In the genomic region with DNA sequence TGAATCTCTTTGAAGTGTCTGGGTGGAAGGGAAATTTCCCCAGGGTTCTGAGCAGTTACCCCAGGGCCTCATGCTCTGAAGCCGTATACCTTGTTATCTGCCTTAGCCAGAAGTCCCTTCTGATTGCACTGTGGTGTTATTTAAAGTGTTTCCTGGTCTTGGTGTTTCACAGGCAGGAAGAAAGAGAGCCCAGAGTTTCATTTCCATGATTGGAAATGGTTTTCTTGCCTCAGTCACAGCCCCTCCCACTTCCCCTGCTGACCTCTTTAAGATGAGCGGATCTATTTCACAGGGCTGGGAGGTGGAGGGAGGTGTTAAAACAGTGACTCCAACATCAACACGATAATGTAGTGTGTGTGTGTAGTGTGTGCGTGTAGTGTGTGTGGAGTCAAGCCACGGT, we compare ENCODE assay signal across 8 mouse cellular contexts.
DNase-seq lines count a peak whose midpoint lies in the region; ATAC-seq and TF ChIP-seq lines count a peak whose summit lies in the region.

No protein-coding gene starts in this region.

- TF ChIP-seq POLR2A in heart, adult 2 months (IDR thresholded peaks at IDR 0.05; ENCODE audit: insufficient read depth, low read depth, low read length): no peak

- no peaks in the 10 kb centered on the region for H3K79me2 ChIP-seq in heart, adult 2 months (replicated peaks; ENCODE audit: control insufficient read depth, insufficient read depth, low read length)

- peak overlapping the region; percentile 7 for H3K27ac ChIP-seq in heart, adult 2 months
- no peak overlapping the region for H3K27ac ChIP-seq in intestine, embryonic 15.5 days
- no peak overlapping the region for H3K27ac ChIP-seq in stomach, postnatal 0 days (replicated peaks)

- 44% methylated on average over 5 of the region's 5 CpGs for WGBS in heart, adult 2 months
- WGBS in intestine, embryonic 15.5 days: 39% methylated on average over 5 of the region's 5 CpGs
- WGBS in stomach, postnatal 0 days: 42% methylated on average over 5 of the region's 5 CpGs

- peak; percentile 63; the same call in 1 of the 2 replicates for ATAC-seq in intestine, embryonic 15.5 days
- peak; percentile 56; the same call in 1 of the 2 replicates for ATAC-seq in stomach, postnatal 0 days (ENCODE audit: low FRiP score, low TSS enrichment)

- no peak for TF ChIP-seq CTCF in heart, adult 2 months (IDR thresholded peaks at IDR 0.05)
- TF ChIP-seq CTCF in stomach, postnatal 0 days (IDR thresholded peaks at IDR 0.05; ENCODE audit: low read depth): no peak

- no peak for TF ChIP-seq EP300 in heart, adult 2 months (IDR thresholded peaks at IDR 0.05; ENCODE audit: insufficient read depth, low read depth, low read length)
- TF ChIP-seq EP300 in stomach, postnatal 0 days (optimal IDR thresholded peaks at IDR 0.05): no peak

- DNase-seq in heart, adult 2 months: no peak
- DNase-seq in heart, postnatal 10 days: no peak
- peak; percentile 15 for DNase-seq in retina, adult 2 months (ENCODE audit: low read depth, low spot score)
- no peak for DNase-seq in retina, embryonic 14.5 days (ENCODE audit: low spot score)
- no peak for DNase-seq in stomach, postnatal 0 days (ENCODE audit: low spot score)
- no peak for DNase-seq in frontal cortex, postnatal 36 days (ENCODE audit: low spot score in 2 of 2)
- DNase-seq in thymus, postnatal 25 days: no peak

- H3K9me3 ChIP-seq in intestine, embryonic 15.5 days: no peaks in the 10 kb centered on the region
- no peaks in the 10 kb centered on the region for H3K9me3 ChIP-seq in stomach, postnatal 0 days (ENCODE audit: control insufficient read depth, low read length)

- no peaks in the 10 kb centered on the region for H3K27me3 ChIP-seq in heart, adult 2 months (ENCODE audit: control insufficient read depth, insufficient read depth, low read length)
- no peaks in the 10 kb centered on the region for H3K27me3 ChIP-seq in intestine, embryonic 15.5 days (replicated peaks)
- H3K27me3 ChIP-seq in stomach, postnatal 0 days (ENCODE audit: control insufficient read depth, insufficient read depth, low read length): no peaks in the 10 kb centered on the region

- no peak overlapping the region for H3K4me2 ChIP-seq in intestine, embryonic 15.5 days (replicated peaks)
- H3K4me2 ChIP-seq in stomach, postnatal 0 days (replicated peaks; ENCODE audit: low read depth): no peak overlapping the region

- no peak overlapping the region for H3K4me3 ChIP-seq in heart, adult 2 months
- H3K4me3 ChIP-seq in intestine, embryonic 15.5 days (replicated peaks): no peak overlapping the region
- H3K4me3 ChIP-seq in stomach, postnatal 0 days (ENCODE audit: low read depth, low read length): no peak overlapping the region

- H3K4me1 ChIP-seq in heart, adult 2 months (ENCODE audit: control insufficient read depth, insufficient read depth, low read length): peaks cover 6% of the 10 kb centered on the region
- 0 out of 2 replicates have a peak, but pooled peaks cover 4% of the 10 kb centered on the region for H3K4me1 ChIP-seq in intestine, embryonic 15.5 days (replicated peaks)
- H3K4me1 ChIP-seq in stomach, postnatal 0 days (replicated peaks; ENCODE audit: control insufficient read depth, insufficient read depth): no peaks in the 10 kb centered on the region

- intact Hi-C loops in heart, adult 2 months (cut with DNase I): loop anchor here (5.0 kb wide), 1 partner anchor 91 kb away; no protein-coding TSS in a partner anchor
- intact Hi-C loops in heart, postnatal 10 days (cut with DNase I): loop anchor here (5.0 kb wide), 1 partner anchor 76 kb away; no protein-coding TSS in a partner anchor

- no peak overlapping the region for H3K9ac ChIP-seq in heart, adult 2 months (ENCODE audit: low read depth, low read length)
- H3K9ac ChIP-seq in intestine, embryonic 15.5 days: no peak overlapping the region
- no peak overlapping the region for H3K9ac ChIP-seq in stomach, postnatal 0 days (ENCODE audit: low read length)

- H3K36me3 ChIP-seq in heart, adult 2 months (ENCODE audit: control insufficient read depth, insufficient read depth, low read length): no peaks in the 10 kb centered on the region
- no peaks in the 10 kb centered on the region for H3K36me3 ChIP-seq in intestine, embryonic 15.5 days
- peaks cover under 1% of the 10 kb centered on the region; the same call in 1 of the 2 replicates for H3K36me3 ChIP-seq in stomach, postnatal 0 days (ENCODE audit: control insufficient read depth, insufficient read depth, low read length)
